Mouse (Mus musculus) layer of hippocampus, postnatal 10 days (tissue): Measurements from ENCODE around the gene Gm15130. TPM values are rescaled to one million over a fixed set of nuclear protein-coding genes. Genes with fewer than 3 reads are reported as not detected.

Source experiments
- DNase-seq, 2 experiments: peaks; one replicate each; pipeline ENCODE4 v3.0.0; 2021; ENCODE audit warnings: low spot score in 2 of 2
- long read RNA-seq: library from polyadenylated mRNA; stranded (forward); transcript quantifications from one replicate; pipeline ENCODE4 v2.0.0, GENCODE M21; 2023
- total RNA-seq, 2 experiments: library from RNA; stranded (reverse); gene quantifications; 2 replicates each; pipeline ENCODE4 v1.2.3; 2021

Gene Gm15130
- total RNA-seq = not detected
- long read RNA-seq = 0 reads

DNA sequence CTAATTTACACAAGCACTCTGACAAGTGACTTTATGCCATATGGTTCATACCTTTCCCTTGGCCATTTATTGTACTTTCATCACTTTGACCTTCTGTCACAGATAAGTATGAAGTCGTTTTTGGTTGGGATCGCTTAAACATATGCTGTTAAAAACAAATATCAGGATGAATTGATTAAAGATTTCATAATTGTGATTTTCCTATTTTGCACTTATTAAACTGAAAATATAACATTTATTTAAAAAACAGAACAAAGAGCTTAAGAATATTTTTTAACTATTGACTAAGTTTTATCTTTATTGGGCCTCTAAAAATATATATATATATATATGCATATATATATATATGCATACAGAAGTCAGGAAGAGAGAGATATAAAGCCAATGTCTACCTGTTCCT, at the start of gene Gm15130:
TSS of gene Gm15130 (minus strand) at position 101 of the 400 bp plus-strand sequence.
- DNase-seq = no peak

DNA sequence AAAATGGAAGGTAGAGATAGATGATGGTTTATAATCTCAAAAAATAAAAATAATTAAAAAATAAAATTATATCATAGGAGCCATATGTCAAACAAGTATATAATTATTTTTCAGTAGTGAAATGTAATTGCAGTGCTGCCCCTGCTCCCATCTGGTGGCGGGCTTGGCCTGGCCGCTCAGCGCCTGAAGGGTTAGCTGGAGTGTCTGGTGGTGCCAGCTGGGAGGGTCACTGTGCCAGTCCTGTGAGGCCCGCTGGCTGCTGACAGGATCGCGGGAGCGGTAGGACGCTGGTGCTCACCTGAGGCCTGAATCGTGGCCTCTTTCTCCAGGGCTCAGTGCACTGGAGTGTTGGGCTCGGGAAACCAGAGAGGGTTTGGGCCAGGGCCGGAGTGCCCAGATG, 29.3 kb upstream of the Gm15130 start:
- no peak for DNase-seq

DNA sequence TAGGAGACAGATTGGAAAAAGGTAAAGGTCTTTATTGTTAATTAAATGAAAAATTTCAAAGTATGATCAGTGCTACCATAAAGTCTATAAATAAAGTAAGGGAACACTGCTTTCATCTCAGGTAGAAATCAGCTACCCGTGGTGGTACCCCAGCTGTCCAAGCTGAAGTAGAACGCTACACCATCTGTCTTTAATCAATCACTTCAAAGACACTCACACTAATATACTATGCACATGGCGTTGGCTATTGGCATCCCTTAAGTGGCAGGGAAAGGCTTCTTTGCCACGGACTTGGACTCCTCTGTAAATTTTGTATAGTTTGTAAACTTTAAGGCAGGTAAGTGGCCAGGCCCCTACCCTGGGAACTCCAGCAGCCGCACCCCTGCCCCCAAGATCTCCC, 17.0 kb downstream of the Gm15130 start:
- DNase-seq = no peak

DNA sequence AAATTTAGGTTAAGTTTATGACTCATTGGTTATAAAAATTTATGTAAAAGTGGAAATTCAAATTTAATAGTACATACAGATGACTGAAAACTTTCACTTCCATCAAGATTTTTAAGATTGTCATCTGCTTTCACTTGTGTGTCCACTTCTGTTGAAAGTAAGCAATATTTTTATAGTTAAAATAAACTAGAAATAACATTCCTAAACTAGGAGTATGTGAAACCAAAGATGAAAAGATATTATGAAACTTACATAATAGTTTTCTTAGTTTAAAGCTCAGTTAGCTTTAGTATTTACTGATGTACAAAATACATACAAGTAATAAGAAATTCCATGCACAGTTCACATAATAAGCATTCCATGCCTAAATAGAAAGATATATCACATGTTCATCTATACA, 46.9 kb downstream of the Gm15130 start, which contains the start of gene Gm13941:
TSS of gene Gm13941 (minus strand) at position 101 of the 400 bp plus-strand sequence.
- no peak for DNase-seq

Other genes with a start within 250 kb of the Gm15130 start
- 10 to 100 TPM; 15.2 to 16.3 TPM for gene Ano3, start 202.0 kb downstream of the Gm15130 start, total RNA-seq
- gene Gm13941, start 47.0 kb downstream of the Gm15130 start, total RNA-seq = not detected
- gene 4930430A15Rik, start 76.7 kb upstream of the Gm15130 start, total RNA-seq = not detected
- gene Olfr1275, start 82.3 kb upstream of the Gm15130 start, total RNA-seq = not detected
- gene Olfr1276, start 101.6 kb upstream of the Gm15130 start, total RNA-seq = not detected
- gene Olfr1277, start 121.2 kb upstream of the Gm15130 start, total RNA-seq = not detected
- gene Olfr1278, start 137.2 kb upstream of the Gm15130 start, total RNA-seq = not detected
- gene Olfr1279, start 147.7 kb upstream of the Gm15130 start, total RNA-seq = not detected
- gene Olfr1280, start 161.1 kb upstream of the Gm15130 start, total RNA-seq = not detected
- not detected for gene Olfr1281, start 173.6 kb upstream of the Gm15130 start, total RNA-seq
- gene Olfr1282, start 183.1 kb upstream of the Gm15130 start, total RNA-seq = not detected
- gene Olfr1283, start 213.9 kb upstream of the Gm15130 start, total RNA-seq = not detected
- gene Olfr1284, start 222.6 kb upstream of the Gm15130 start, total RNA-seq = not detected